Mouse (Mus musculus): ENCODE measurements around the gene Ifitm5.

Gene Ifitm5

DNA sequence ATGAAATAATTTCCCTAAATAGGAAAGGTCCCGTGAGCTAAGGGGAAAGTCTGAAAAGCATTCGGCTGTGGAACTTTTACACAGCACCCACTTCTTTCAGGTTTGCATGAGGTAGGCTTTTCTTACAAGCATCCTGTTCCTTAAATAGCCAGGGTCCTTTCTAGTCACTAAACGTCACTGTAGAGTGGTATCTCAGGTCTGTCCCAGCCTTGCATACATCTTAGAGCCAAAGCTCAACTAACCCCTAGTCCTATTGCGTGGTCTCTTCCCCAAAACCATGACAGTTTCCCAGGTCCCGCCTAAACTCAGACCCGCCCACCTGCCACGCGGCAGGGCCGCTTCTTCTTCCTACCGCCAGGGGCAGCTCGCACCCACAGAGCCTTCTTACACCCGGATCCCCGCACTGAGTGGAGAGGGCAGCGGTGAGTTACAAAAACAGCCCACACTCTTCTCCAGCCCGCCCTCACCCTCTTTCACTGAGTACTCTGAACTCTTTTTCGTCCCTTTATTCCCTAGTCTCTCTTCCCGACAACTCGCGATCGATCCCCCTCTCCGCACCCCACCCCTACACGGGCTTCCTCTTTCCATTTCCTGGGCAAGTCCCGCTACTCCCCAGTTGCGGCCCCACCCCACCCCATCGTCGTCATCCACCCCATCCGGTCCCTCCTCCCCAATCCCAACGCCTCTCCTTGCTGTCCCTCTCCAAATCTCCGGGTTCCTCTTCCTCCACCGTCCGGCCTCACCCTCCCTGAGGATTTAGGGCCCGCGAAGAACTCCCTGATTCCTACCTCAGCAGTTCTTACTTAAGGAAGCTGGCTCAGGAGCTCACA is 8.7 kb downstream of the Ifitm5 start, which contains the start of gene Pgghg:
Gene Pgghg (plus strand): TSS at position 170 of the 830 bp plus-strand sequence.
- peak; percentile 79 to 89 for DNase-seq (ENCODE audit: low spot score in 2 of 2)

DNA sequence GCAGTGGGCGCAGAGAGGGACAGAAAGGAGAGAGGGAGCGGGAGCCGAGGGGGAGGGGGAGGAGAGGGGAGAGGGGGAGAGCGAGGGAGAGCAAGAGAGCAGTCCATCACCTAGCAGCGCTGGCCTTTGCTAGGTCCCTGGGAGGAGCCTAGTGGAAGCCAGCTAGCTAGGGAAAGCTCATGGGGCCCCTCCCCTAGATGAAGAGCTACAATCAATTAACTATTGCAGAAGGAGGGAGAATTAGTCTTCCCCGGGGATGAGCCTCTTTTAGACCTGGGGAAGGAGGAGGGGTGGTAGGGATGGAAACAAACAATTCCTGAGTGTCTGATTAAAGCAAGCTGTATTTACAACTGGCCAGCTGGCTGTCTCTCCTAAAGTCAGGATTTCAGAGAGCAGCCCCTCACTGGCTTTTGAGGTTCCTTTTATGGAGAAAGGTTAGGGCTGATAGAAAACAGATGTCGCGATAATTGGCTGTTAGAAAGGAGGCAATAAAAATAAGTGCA is 10.4 kb downstream of the Ifitm5 start:
- no peak for DNase-seq (ENCODE audit: low spot score in 2 of 2)

DNA sequence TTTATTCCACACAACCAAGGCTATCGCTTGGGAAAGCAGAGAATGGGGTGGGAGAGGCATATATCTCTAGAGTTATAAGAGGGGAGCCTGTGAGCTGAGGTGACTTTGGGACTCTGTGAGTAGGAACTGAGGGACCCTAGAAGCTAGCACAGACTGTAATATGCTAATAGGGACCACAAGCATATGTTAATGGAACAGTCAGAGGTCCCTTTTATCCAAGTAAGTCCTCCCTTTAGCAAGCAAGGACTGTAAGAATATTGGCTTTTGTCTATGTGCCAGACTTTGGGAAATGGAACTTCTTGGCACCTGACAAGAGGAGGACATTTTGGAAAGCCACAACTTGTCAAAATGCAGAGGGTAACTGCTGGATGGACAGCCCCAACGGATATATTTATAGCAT is 11.2 kb downstream of the Ifitm5 start:
- DNase-seq (ENCODE audit: low spot score in 2 of 2) = no peak

DNA sequence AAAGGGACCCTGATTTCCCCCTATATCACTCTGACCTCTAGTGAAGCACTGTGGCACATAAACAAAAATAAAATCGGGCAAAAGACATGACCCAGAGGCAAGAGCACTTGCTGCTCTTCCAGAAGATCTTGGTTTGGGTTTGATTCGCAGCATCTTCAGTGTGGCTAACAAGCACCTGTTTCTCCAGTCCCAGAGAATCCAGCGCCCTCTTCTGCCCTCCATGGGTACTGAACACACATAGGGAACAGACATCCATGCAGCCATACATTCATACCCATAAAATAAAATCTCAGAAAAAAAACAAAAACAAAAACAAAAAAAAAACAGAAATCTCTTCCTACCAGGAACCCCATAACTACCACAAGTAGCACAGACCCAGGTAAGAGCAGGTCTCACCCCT is 11.7 kb downstream of the Ifitm5 start:
- no peak for DNase-seq (ENCODE audit: low spot score in 2 of 2)

DNA sequence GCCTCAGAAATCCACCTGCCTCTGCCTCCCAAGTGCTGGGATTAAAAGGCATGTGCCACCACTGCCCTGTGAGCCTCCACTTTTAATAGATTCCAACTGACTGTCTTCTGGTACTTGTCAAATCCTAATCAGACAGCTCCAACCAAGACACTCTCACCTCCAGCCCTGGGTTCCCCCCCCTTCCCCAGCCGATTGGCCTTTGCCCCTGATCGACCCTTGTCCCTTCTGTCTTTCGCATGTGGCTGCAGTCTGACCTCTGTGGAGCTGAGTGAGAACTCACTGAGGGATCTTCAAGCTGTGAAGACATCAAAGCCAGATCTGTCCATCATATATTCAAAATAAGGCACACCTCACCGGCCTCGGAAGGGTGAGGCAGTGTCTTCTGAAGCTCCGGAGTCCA is 22.9 kb downstream of the Ifitm5 start:
- DNase-seq (ENCODE audit: low spot score in 2 of 2) = no peak

DNA sequence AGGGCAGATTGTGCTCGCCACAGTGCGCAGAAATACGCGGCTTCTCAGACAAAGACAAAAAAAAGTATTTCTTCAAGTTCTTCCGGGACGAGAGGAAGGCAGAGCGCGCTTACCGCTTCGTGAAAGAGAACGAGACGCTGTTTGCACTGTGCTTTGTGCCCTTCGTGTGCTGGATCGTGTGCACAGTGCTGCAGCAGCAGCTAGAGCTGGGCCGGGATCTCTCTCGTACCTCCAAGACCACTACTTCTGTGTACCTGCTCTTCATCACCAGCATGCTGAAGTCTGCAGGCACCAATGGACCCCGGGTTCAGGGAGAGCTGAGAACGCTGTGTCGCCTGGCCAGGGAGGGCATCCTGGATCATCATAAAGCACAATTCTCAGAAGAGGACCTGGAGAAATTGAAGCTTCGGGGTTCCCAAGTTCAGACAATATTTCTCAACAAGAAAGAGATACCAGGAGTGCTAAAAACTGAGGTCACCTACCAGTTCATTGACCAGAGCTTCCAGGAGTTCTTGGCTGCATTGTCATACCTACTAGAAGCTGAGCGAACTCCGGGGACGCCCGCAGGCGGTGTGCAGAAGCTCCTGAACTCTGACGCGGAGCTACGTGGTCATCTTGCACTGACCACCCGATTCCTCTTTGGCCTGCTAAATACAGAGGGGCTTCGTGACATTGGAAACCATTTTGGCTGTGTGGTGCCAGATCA is 26.9 kb downstream of the Ifitm5 start:
- DNase-seq (ENCODE audit: low spot score in 2 of 2) = no peak

DNA sequence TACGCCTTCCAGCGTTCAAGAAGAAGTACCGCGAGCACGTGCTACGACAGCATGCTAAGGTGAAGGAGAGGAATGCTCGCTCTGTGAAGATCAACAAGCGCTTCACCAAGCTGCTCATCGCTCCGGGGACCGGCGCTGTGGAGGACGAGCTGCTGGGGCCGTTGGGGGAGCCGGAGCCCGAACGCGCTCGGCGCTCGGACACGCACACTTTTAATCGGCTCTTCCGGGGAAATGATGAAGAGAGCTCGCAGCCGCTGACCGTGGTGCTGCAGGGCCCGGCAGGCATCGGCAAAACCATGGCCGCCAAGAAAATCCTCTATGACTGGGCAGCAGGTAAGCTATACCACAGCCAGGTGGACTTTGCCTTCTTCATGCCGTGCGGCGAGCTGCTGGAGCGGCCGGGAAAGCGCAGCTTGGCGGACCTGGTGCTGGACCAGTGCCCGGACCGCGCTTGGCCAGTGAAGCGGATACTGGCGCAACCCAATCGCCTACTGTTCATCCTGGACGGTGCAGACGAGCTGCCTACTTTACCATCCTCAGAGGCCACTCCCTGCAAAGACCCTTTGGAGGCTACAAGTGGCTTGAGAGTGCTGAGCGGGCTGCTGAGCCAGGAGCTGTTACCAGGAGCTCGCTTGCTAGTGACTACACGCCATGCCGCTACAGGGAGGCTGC is 27.6 kb downstream of the Ifitm5 start:
- DNase-seq (ENCODE audit: low spot score in 2 of 2) = no peak

DNA sequence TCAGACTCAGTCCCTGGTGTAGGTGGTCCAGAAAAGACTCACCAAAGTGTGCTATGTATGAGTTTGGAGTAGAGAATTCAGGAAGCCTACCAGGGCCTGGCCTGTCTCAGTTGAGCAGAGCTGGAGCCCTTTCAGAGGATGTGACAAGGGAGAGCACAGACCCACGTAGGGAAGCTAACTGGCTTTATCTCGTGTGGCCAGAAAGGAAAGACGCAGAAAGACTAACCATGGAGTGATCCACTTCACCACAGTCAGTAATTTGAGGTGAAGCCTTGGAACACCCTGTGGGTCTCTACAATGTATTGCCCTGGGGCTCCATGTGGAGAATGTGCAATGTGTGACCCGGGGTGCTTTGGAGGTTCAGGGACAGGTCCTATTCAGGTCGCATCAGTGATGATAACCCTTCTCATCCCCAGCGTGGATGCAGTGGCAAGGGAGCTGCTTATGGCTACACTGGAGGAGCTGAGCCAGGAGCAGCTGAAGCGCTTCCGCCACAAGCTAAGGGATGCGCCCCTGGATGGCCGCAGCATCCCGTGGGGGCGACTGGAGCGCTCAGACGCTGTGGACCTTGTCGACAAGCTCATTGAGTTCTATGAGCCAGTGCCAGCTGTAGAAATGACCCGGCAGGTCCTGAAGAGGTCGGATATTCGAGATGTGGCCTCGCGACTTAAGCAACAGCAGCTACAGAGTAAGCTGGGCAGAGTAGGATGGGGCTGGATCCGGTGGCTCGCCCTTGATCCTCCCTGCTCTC is 28.7 kb downstream of the Ifitm5 start:
- DNase-seq (ENCODE audit: low spot score in 2 of 2) = no peak

DNA sequence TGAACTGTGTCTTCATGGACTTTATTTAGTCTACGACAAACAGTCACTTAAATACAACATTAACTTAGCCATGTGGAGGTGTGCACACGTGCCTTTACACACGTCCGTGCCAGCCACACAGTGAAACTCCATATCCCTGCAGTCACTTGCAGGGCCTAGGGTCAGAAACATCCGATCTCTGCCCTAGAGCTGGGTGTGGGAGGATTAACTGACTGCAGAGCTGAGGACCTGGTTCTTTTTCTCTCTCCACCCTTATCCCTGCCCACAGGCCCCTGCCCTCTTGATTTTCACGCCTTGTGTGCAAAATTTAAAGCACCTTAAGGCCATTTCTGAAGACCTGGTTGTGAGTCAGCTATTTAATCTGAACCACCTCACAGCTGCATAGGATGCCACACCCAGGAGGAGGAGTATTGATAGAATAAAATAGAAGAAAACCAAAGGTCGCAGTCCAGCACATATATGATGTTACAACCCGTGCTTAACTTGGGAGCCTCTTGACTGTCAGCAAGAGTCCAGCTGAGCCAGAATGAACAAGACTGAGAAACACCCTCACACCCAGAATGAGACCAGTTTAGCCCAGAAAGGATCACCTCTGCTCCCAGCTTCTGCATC is 29.6 kb downstream of the Ifitm5 start, which contains the start of gene Nlrp6:
Gene Nlrp6 (plus strand): TSS at position 485 of the 612 bp plus-strand sequence.
- DNase-seq (ENCODE audit: low spot score in 2 of 2) = peak in 1 of 2 experiments; percentile 51

DNA sequence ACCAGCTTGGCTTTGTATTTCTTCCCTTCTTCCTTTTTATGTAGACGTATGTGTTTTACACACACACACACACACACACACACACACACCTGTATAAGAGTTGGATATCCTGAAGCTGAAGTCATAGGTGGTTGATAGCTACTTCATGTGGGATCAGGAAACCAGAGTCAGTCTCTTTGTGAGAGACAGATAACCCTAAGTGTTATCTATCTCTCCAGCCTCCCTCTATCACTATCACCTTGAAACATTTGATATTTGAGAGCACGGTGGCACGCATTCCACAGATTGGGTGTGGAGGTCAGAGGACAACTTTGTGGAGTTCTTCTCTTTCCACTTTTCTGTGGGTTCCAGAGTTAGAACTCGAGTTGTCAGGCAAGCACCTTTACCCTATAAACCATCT is 30.2 kb downstream of the Ifitm5 start:
- no peak for DNase-seq (ENCODE audit: low spot score in 2 of 2)

DNA sequence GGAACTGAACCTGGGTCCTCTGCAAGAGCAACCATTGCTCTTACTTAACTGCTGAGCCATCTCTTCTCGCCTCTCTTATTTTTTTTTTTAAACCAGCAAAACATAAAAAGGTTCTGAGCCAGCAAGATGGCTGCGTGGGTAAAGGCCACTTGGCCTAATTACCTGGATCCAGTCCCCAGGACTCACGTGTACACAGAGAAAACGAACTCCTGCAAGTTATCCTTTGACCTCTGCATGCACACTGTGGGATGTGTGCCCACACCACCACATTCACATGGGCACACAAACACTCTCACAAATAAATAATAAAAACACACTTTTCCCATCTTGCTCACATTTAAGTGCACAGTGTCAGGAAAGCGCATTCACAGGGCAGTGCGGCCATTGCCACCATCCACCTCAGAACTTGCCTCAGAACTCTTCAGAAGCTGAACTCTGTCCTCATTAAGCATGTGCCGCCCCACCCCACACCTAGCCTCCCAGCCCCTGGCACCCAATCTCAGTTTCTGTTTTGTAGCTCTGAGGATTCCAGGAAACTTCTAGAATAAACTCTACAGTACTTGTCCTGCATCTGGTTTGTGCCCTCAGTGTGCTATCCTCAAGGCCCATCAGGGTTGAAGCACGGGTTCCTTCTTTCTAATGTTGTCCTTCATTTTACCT is 35.9 kb downstream of the Ifitm5 start:
- no peak for DNase-seq (ENCODE audit: low spot score in 2 of 2)

DNA sequence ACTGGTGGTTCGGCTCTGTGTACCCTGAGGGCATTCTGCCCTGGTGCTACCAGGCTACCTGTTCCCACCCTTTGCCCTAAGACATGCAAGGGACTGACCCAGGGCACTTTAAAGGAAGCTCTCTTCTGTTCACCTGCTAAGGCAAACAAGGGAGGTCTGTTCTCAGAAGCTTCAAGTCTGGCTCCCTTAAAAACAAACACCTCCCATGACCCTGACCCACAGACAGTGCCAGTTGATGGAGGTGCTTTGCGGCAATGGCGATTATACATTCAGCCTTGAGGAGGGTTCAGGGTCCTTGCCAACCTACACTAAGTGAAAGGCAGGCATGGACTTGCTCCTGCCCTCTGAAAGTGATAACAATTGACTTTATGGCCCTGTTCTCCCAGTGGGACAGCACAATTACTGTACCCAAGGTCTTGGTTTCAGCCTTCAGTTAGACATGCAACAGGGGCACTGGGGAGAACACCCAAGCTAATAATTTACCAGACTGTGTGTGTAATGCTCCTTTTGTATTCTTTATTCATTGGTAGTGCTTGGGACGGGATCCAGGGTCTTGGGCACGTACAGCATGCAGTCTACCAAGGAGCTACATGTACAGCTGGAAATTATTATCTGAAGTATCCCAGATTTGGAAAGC is 37.1 kb downstream of the Ifitm5 start:
- DNase-seq (ENCODE audit: low spot score in 2 of 2) = no peak

DNA sequence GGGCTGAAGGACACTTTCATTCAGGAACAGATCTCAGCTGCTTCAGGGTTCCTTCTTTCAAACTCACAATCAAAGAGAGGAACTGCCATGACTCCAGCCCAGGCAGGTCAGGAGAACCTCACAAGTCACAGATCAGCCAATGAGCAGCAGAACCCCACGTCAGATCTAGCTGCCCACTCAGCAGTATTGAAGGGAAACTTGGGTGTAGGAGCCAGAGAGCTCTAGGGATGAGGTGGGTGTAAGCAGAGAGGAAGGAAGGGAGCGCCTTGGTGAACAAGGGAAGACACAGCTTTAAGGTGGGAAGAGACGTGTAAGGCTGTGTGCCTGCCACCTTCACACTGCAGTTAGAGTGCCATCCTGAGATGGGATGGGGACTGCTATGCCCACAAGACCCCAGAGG is 37.8 kb downstream of the Ifitm5 start:
- no peak for DNase-seq (ENCODE audit: low spot score in 2 of 2)

DNA sequence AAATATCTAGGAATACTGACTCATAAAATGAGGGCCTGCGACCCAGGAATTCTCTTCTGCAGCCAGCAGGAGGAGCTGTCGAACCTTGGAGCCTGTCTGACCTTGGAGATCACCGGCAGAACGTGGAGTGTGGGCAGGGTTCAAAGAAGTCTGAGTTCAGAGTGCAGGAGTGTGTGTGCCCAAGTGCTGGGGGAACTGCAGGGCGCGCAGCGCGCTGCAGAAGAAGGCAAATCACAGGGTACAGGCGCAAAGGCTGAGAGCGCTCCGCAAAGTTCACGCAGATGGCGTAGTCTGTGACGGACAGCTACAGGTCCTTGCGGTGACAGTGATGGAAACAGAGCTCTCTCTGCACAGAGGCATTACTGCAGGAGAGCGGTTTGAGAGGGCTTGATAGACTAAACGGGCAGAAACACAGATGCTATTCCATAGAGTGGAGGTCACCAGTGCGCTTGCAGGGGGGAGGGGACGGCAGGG is 41.4 kb downstream of the Ifitm5 start:
- DNase-seq (ENCODE audit: low spot score in 2 of 2) = peak; percentile 61 to 86

DNA sequence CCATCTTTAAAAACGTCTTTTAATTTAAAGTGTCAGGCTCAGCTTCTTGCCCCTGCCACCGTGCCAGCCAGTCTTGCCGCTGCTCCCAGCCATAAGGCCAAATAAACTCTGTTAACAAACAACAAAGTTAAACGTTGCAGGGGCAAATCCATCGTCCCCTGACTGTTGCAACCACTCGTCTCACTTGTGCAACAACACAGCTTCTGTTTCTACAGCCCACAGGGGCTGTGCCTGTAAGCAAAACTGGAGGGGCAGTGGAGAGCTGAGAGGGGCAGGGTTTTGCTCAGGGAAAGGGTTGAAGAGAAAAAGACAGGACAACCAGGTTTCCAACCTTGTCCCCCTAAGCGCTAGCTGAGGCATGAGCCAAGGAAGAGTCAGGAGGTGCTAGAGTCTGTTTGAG is 41.9 kb downstream of the Ifitm5 start:
- no peak for DNase-seq (ENCODE audit: low spot score in 2 of 2)

DNA sequence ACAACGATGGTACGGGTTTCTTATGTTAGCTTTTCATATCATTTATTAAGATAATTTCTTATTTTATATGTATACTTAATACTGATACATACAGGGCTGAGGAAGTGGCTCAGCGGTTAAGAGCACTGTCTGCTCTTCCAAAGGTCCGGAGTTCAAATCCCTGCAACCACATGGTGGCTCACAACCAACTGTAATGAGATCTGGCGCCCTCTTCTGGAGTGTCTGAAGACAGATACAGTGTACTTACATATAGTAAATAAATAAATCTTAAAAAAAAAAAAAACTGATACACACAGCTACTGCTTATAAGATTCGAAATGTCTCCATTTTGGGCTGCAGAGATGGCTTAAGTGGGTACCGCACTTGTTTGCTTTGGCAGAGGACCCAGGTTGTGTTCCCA is 42.4 kb downstream of the Ifitm5 start:
- DNase-seq (ENCODE audit: low spot score in 2 of 2) = no peak

DNA sequence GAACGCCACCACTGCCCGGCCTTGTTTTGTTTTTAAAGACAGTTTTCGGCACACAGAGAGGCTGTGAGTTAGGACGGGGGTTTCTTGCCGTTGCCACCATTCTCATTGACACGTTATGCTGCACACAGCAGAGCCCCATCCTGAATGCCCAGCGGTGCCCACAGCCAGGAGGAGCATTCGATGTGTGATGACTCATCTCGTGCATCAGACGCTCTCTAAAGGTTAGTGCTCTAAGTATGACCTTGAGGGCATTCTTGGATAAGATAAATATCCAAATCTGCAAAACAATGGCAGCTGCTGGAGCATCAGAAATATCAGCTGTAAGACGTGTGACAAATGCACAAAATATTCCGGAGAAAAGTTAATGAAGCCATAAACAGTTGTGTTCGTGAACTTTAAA is 43.0 kb downstream of the Ifitm5 start:
- no peak for DNase-seq (ENCODE audit: low spot score in 2 of 2)

DNA sequence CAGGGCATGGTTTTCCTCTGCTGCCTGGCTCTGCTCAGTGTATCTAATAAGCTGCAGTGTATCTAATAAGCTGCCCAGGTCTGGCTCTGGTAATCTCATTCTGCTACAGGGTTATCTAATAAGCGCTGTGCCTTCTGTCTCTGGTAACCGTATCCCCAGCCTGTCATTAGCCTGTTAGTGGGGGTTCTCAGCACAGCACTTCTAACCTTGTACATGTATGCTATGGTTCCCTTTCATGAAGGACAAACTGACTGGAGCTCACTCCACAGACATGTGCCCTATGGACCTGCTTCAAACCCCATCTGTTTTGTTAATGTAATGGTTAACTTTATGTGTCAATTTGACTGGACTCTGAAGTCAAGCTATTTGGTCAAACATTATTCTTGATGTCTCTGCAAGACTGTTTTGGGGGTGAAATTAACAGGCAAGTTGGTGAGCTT is 44.4 kb downstream of the Ifitm5 start:
- no peak for DNase-seq (ENCODE audit: low spot score in 2 of 2)

DNA sequence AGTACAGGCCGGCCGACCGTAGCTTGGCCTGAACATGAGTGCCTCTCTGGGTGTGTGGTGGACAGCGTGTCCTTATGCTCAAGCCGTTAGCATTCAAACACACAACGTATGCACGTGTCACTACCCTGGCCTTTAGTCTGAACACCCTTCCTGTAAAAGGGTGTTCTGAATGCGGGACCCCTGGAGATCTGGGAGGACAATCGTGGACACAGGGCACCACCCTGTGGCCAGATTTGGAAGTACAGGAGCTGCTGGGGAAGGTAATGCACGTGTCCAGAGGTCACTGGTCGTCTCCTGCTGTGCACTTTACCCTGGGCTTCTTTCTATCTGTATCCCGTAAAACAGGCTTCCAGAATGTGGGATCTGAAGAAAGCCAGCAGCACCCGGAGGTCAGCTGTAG is 46.9 kb downstream of the Ifitm5 start:
- peak; percentile 70 to 90 for DNase-seq (ENCODE audit: low spot score in 2 of 2)

All from spleen, postnatal 4 days (tissue).